ENCODE assay signal across 8 mouse cellular contexts in genomic region chr15:95790529-95791071, GRCm38 (mm10). TPM values are rescaled to one million over a fixed set of nuclear protein-coding genes. Genes with fewer than 3 reads are reported as not detected.
DNase-seq lines count a peak whose midpoint lies in the region; ATAC-seq lines count a peak whose summit lies in the region.

Gene Ano6 (plus strand): TSS chr15:95790843.

- peak within 1 kb of the TSS; percentile 68 for H3K4me2 ChIP-seq in hindbrain, embryonic 11.5 days (replicated peaks; ENCODE audit: low read depth, low read length)

- peaks cover 7% of the 10 kb centered on the region; the same call in 1 of the 2 replicates for H3K4me1 ChIP-seq in hindbrain, embryonic 11.5 days (replicated peaks; ENCODE audit: control insufficient read depth, insufficient read depth, low read length)

- H3K27me3 ChIP-seq in hindbrain, embryonic 11.5 days (ENCODE audit: control insufficient read depth, insufficient read depth, low read length) = no peaks in the 10 kb centered on the region; the same call in 1 of the 2 replicates

- H3K9me3 ChIP-seq in hindbrain, embryonic 11.5 days (ENCODE audit: control insufficient read depth, low read length) = no peaks in the 10 kb centered on the region

- peak; percentile 96 for DNase-seq in Muller cell, postnatal 12 days (ENCODE audit: inconsistent ontology term)
- DNase-seq in cerebellum, adult 9-11 months = peak; percentile 93
- peak; percentile 85 to 92 for DNase-seq in frontal cortex, adult 2 months (ENCODE audit: extremely low spot score in 1 of 2, low spot score in 1 of 2)
- DNase-seq in hindbrain, embryonic 11.5 days (ENCODE audit: low spot score) = peak; percentile 92
- peak; percentile 91 to 95 for DNase-seq in layer of hippocampus, postnatal 10 days (ENCODE audit: low spot score in 2 of 2)
- peak; percentile 95 for DNase-seq in lung, postnatal 10 days
- peak; percentile 94 for DNase-seq in ovary, postnatal 36 days (ENCODE audit: low spot score)
- peak; percentile 96 for DNase-seq in thymus, postnatal 25 days

- ATAC-seq in hindbrain, embryonic 11.5 days (ENCODE audit: low FRiP score) = peak; percentile 96

- peak within 1 kb of the TSS; percentile 72 for H3K27ac ChIP-seq in hindbrain, embryonic 11.5 days (ENCODE audit: low read depth, low read length)

- H3K9ac ChIP-seq in hindbrain, embryonic 11.5 days (ENCODE audit: low read depth, low read length) = peak within 1 kb of the TSS; percentile 69

- WGBS in hindbrain, embryonic 11.5 days = under 1% methylated on average over 48 of the region's 51 CpGs

- no peaks in the 10 kb centered on the region for H3K36me3 ChIP-seq in hindbrain, embryonic 11.5 days (ENCODE audit: control insufficient read depth, insufficient read depth, low read length)

- H3K4me3 ChIP-seq in hindbrain, embryonic 11.5 days (ENCODE audit: low read depth, low read length) = peak within 1 kb of the TSS; percentile 70

RNA-seq across cellular contexts. Expression of gene Ano6, which starts in this region (rescaled TPM):
- polyA plus RNA-seq in frontal cortex, adult 2 months (2012; rRNA removed) = 23.8 and 27.7 TPM in 2 replicates
- 33.5 and 37.2 TPM in 2 replicates for polyA plus RNA-seq in hindbrain, embryonic 11.5 days (2014; fragmentation: Nextera tagmentation; extraction: Ambion mirVana)
- 10 to 100 TPM; 26.7 to 27.7 TPM for total RNA-seq in layer of hippocampus, postnatal 10 days (2021)

Comparison
In these comparisons a context has a peak if more than half of its experiments do, and no peak if none do; other contexts are left out.
1. Peak in every context shown above with its lines: DNase-seq, ATAC-seq, H3K4me3 ChIP-seq and H3K27ac ChIP-seq.